In genomic region chr5:123151077-123151476, GRCm38 (mm10) we compare ENCODE assay signal across 8 mouse cellular contexts. TPM values are rescaled to one million over a fixed set of nuclear protein-coding genes. Genes with fewer than 3 reads are reported as not detected.
DNase-seq lines count a peak whose midpoint lies in the region; ATAC-seq lines count a peak whose summit lies in the region.

No protein-coding gene starts in this region.

- DNase-seq in heart, adult 18-20 months, result peak; percentile 54 to 78
- no peak for DNase-seq in heart, adult 8-10 months (ENCODE audit: low spot score)
- DNase-seq in embryonic facial prominence, embryonic 14.5 days (ENCODE audit: low spot score), result peak; percentile 76
- peak; percentile 75 for DNase-seq in lung, postnatal 36 days
- DNase-seq in splenic B cell, adult 2 months (ENCODE audit: low read depth, low spot score), result peak; percentile 92
- DNase-seq in urinary bladder, postnatal 4 days (ENCODE audit: low spot score in 2 of 2), result no peak
- DNase-seq in right cerebral cortex, postnatal 36 days (ENCODE audit: low spot score in 2 of 2), result no peak

- no peaks in the 10 kb centered on the region for H3K27me3 ChIP-seq in embryonic facial prominence, embryonic 14.5 days (replicated peaks; ENCODE audit: control insufficient read depth, insufficient read depth, low read length)
- H3K27me3 ChIP-seq in hindbrain, embryonic 16.5 days (replicated peaks; ENCODE audit: control insufficient read depth, insufficient read depth, low read length), result no peaks in the 10 kb centered on the region
- no peaks in the 10 kb centered on the region for H3K27me3 ChIP-seq in splenic B cell, adult 2 months (ENCODE audit: control insufficient read depth, insufficient read depth, low read length, poor library complexity, severe bottlenecking)

- H3K4me2 ChIP-seq in embryonic facial prominence, embryonic 14.5 days (ENCODE audit: low read depth, low read length), result peak overlapping the region; percentile 55
- peak overlapping the region; percentile 74 for H3K4me2 ChIP-seq in hindbrain, embryonic 16.5 days (ENCODE audit: low read length)

- 37% methylated on average over 7 of the region's 7 CpGs for WGBS in embryonic facial prominence, embryonic 14.5 days
- 37% methylated on average over 7 of the region's 7 CpGs for WGBS in hindbrain, embryonic 16.5 days

- peaks cover 87% of the 10 kb centered on the region for H3K36me3 ChIP-seq in embryonic facial prominence, embryonic 14.5 days (ENCODE audit: control insufficient read depth, insufficient read depth, low read length)
- peaks cover 44% of the 10 kb centered on the region for H3K36me3 ChIP-seq in hindbrain, embryonic 16.5 days (ENCODE audit: control insufficient read depth, insufficient read depth, low read length)
- peaks cover 13% of the 10 kb centered on the region for H3K36me3 ChIP-seq in splenic B cell, adult 2 months (ENCODE audit: control insufficient read depth, insufficient read depth, low read length, poor library complexity, severe bottlenecking)

- peaks cover 19% of the 10 kb centered on the region for H3K4me1 ChIP-seq in embryonic facial prominence, embryonic 14.5 days (ENCODE audit: control insufficient read depth, insufficient read depth, low read length)
- peaks cover 36% of the 10 kb centered on the region for H3K4me1 ChIP-seq in hindbrain, embryonic 16.5 days (ENCODE audit: control insufficient read depth, insufficient read depth, low read depth, low read length)

- no peaks in the 10 kb centered on the region for H3K9me3 ChIP-seq in embryonic facial prominence, embryonic 14.5 days (ENCODE audit: control insufficient read depth, low read length)
- H3K9me3 ChIP-seq in hindbrain, embryonic 16.5 days (ENCODE audit: control insufficient read depth, low read length), result no peaks in the 10 kb centered on the region

- H3K27ac ChIP-seq in embryonic facial prominence, embryonic 14.5 days (replicated peaks; ENCODE audit: low read depth, low read length), result no peak overlapping the region
- H3K27ac ChIP-seq in hindbrain, embryonic 16.5 days (ENCODE audit: low read depth, low read length), result 0 out of 2 replicates have a peak overlapping the region, but pooled peaks have one; percentile 16

- peak overlapping the region; percentile 32; the same call in 1 of the 2 replicates for H3K4me3 ChIP-seq in embryonic facial prominence, embryonic 14.5 days (ENCODE audit: low read depth, low read length)
- H3K4me3 ChIP-seq in hindbrain, embryonic 16.5 days (ENCODE audit: low read length), result peak overlapping the region; percentile 46

- peak overlapping the region; percentile 34 for H3K9ac ChIP-seq in embryonic facial prominence, embryonic 14.5 days (ENCODE audit: low read depth, low read length)
- H3K9ac ChIP-seq in hindbrain, embryonic 16.5 days (ENCODE audit: low read depth, low read length), result peak overlapping the region; percentile 20

- ATAC-seq in embryonic facial prominence, embryonic 14.5 days (ENCODE audit: low read depth), result no peak
- ATAC-seq in hindbrain, embryonic 16.5 days, result peak; percentile 31; the same call in 1 of the 2 replicates

RNA-seq across cellular contexts. Expression of gene Setd1b, which starts 9.1 kb away (rescaled TPM):
- total RNA-seq in heart, adult 18-20 months (2021), result 10 to 100 TPM; 11.4 to 15.5 TPM
- total RNA-seq in heart, adult 8-10 months (2022), result 10 to 100 TPM; 14.3 to 21.5 (median 18.2) TPM
- 9.8 and 9.9 TPM in 2 replicates for polyA plus RNA-seq in embryonic facial prominence, embryonic 14.5 days (2014; fragmentation: Nextera tagmentation; extraction: Ambion mirVana)
- polyA plus RNA-seq in hindbrain, embryonic 16.5 days (2015; fragmentation: Nextera tagmentation; extraction: Ambion mirVana), result 9.5 and 9.8 TPM in 2 replicates

RNA-seq across cellular contexts. Expression of gene Psmd9, which starts 18.1 kb away (rescaled TPM):
- total RNA-seq in heart, adult 18-20 months (2021), result 10 to 100 TPM; 12.9 to 17.0 TPM
- total RNA-seq in heart, adult 8-10 months (2022), result 10 to 100 TPM; 11.7 to 16.6 (median 13.8) TPM
- 49.5 and 58.1 TPM in 2 replicates for polyA plus RNA-seq in embryonic facial prominence, embryonic 14.5 days (2014; fragmentation: Nextera tagmentation; extraction: Ambion mirVana)
- 77.2 and 89.4 TPM in 2 replicates for polyA plus RNA-seq in hindbrain, embryonic 16.5 days (2015; fragmentation: Nextera tagmentation; extraction: Ambion mirVana)

RNA-seq across cellular contexts. Expression of gene Rhof, which starts 18.6 kb away (rescaled TPM):
- total RNA-seq in heart, adult 18-20 months (2021), result 1 to 10 TPM in 1 of 2 experiments, under 1 TPM in 1; 0.55 to 2.6 TPM
- total RNA-seq in heart, adult 8-10 months (2022), result 1 to 10 TPM in 1 of 4 experiments, under 1 TPM in 3; 0.38 to 1.7 (median 0.68) TPM
- 4.1 and 5.2 TPM in 2 replicates for polyA plus RNA-seq in embryonic facial prominence, embryonic 14.5 days (2014; fragmentation: Nextera tagmentation; extraction: Ambion mirVana)
- polyA plus RNA-seq in hindbrain, embryonic 16.5 days (2015; fragmentation: Nextera tagmentation; extraction: Ambion mirVana), result 26.6 and 29.7 TPM in 2 replicates

RNA-seq across cellular contexts. Expression of gene Hpd, which starts 31.4 kb away (rescaled TPM):
- total RNA-seq in heart, adult 18-20 months (2021), result under 1 TPM in 1 of 2 experiments, not detected in 1; 0.51 TPM
- not detected for total RNA-seq in heart, adult 8-10 months (2022)
- not detected in 2 replicates for polyA plus RNA-seq in embryonic facial prominence, embryonic 14.5 days (2014; fragmentation: Nextera tagmentation; extraction: Ambion mirVana)
- polyA plus RNA-seq in hindbrain, embryonic 16.5 days (2015; fragmentation: Nextera tagmentation; extraction: Ambion mirVana), result not detected in 2 replicates

Comparison
In these comparisons a context has a peak if more than half of its experiments do, and no peak if none do; other contexts are left out.
1. DNase-seq: peak in heart, adult 18-20 months (2 of 2), embryonic facial prominence, embryonic 14.5 days (single experiment), lung, postnatal 36 days (single experiment) and splenic B cell, adult 2 months (single experiment); none in heart, adult 8-10 months (single experiment), urinary bladder, postnatal 4 days (0 of 2) and right cerebral cortex, postnatal 36 days (0 of 2).